Mouse (Mus musculus) gastrocnemius, adult 8-10 months (tissue): ENCODE measurements around the gene Pard3b. TPM values are rescaled to one million over a fixed set of nuclear protein-coding genes. Genes with fewer than 3 reads are reported as not detected.

ENCODE experiments used
- DNase-seq, 2 experiments: peaks; one replicate each; pipeline ENCODE4 v3.0.0; 2022; ENCODE audit warnings: low spot score in 2 of 2
- total RNA-seq, 4 experiments: library from RNA; stranded (reverse); gene quantifications; 2 replicates each; pipeline ENCODE4 v1.2.4; 2022

Pard3b gene
- total RNA-seq, 4 experiments from 2014 or later, result 4.6 to 6.6 (median 5.1) TPM

GRCm38 (mm10) chr1:61747481-61747880 lies 108.9 kb downstream of the Pard3b start:
- no peak for DNase-seq

GRCm38 (mm10) chr1:61751008-61751407 lies 112.4 kb downstream of the Pard3b start:
- DNase-seq, result no peak

- DNase-seq, result no peak
Measured at GRCm38 (mm10) chr1:61756771-61757170, 118.1 kb downstream of the Pard3b start.

- DNase-seq, result peak; percentile 24 to 44
Measured at GRCm38 (mm10) chr1:61771213-61771612, 132.6 kb downstream of the Pard3b start.

- DNase-seq, result no peak
Measured at GRCm38 (mm10) chr1:61778731-61779130, 140.1 kb downstream of the Pard3b start.

- no peak for DNase-seq
Measured at GRCm38 (mm10) chr1:61779906-61780305, 141.3 kb downstream of the Pard3b start.

GRCm38 (mm10) chr1:61796296-61796695 lies 157.7 kb downstream of the Pard3b start:
- DNase-seq, result no peak

GRCm38 (mm10) chr1:61820213-61820612 lies 181.6 kb downstream of the Pard3b start:
- DNase-seq, result no peak

- DNase-seq, result no peak
Measured at GRCm38 (mm10) chr1:61825560-61826191, 187.1 kb downstream of the Pard3b start.

GRCm38 (mm10) chr1:61837006-61837544 lies 198.5 kb downstream of the Pard3b start:
- DNase-seq, result no peak

GRCm38 (mm10) chr1:61846606-61847005 lies 208.0 kb downstream of the Pard3b start:
- no peak for DNase-seq

- no peak for DNase-seq
Measured at GRCm38 (mm10) chr1:61849029-61849714, 210.5 kb downstream of the Pard3b start.

GRCm38 (mm10) chr1:61850471-61850870 lies 211.8 kb downstream of the Pard3b start:
- no peak for DNase-seq

- DNase-seq, result no peak
Measured at GRCm38 (mm10) chr1:61851176-61851575, 212.6 kb downstream of the Pard3b start.

- DNase-seq, result no peak
Measured at GRCm38 (mm10) chr1:61867286-61868082, 228.9 kb downstream of the Pard3b start.

- no peak for DNase-seq
Measured at GRCm38 (mm10) chr1:61874875-61875274, 236.3 kb downstream of the Pard3b start.

- no peak for DNase-seq
Measured at GRCm38 (mm10) chr1:61879706-61880470, 241.3 kb downstream of the Pard3b start.

GRCm38 (mm10) chr1:61896048-61896447 lies 257.4 kb downstream of the Pard3b start:
- DNase-seq, result peak in 1 of 2 experiments; percentile 4

GRCm38 (mm10) chr1:61903271-61904007 lies 264.8 kb downstream of the Pard3b start:
- no peak for DNase-seq

GRCm38 (mm10) chr1:61904036-61904435 lies 265.4 kb downstream of the Pard3b start:
- DNase-seq, result no peak
